Mouse (Mus musculus): ENCODE data around the gene Notch2. TPM values are rescaled to one million over a fixed set of nuclear protein-coding genes. Genes with fewer than 3 reads are reported as not detected.

The Notch2 gene
- polyA plus RNA-seq, 1 experiment from 2014 or later = 31.1 TPM

DNA sequence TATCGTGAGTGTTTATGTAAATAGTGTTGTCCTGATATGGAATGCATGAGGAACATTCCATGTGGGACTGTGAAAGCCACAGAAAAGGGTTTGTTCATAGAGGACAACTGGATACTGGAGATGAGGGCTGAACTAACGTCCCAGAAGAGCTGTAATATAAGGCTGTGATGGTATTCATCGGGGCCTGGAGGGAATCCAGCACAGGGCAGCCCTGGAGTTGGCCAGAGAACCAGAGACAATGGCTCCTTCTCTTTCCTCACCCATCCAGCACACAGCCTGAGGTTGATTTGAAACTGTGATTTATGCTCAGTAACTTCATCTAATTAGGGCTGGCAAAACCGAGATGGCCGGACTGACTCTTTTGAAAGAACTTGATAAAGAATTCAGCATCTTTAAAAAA, 20.1 kb upstream of the Notch2 start:
- Histone ChIP-seq H3K36me3 (ENCODE audit: insufficient read depth, low read length) (no peaks in the 10 kb centered on the region), H3K4me1 (ENCODE audit: insufficient read depth, low read length) (no peaks in the 10 kb centered on the region; the same call in 1 of the 2 replicates), H3K27ac (ENCODE audit: low read length) (no peak overlapping the region), H3K4me3 (ENCODE audit: low read length) (no peak overlapping the region), H3K4me2 (replicated peaks; ENCODE audit: low read depth, low read length) (no peak overlapping the region), H3K9me3 (ENCODE audit: low read length) (no peaks in the 10 kb centered on the region), H3K27me3 (ENCODE audit: insufficient read depth, low read length) (no peaks in the 10 kb centered on the region), H3K9ac (replicated peaks; ENCODE audit: low read length) (no peak overlapping the region)
- no peak for ATAC-seq (ENCODE audit: low FRiP score, low TSS enrichment)
- 35% methylated on average over 5 of the region's 5 CpGs for WGBS

GRCm38 (mm10) chr3:97993920-97994545, 19.3 kb upstream of the Notch2 start:
- 88% methylated on average over 3 of the region's 3 CpGs for WGBS
- Histone ChIP-seq H3K4me2 (replicated peaks; ENCODE audit: low read depth, low read length) (no peak overlapping the region), H3K4me1 (ENCODE audit: insufficient read depth, low read length) (no peaks in the 10 kb centered on the region; the same call in 1 of the 2 replicates), H3K9ac (replicated peaks; ENCODE audit: low read length) (no peak overlapping the region), H3K27me3 (ENCODE audit: insufficient read depth, low read length) (no peaks in the 10 kb centered on the region), H3K36me3 (ENCODE audit: insufficient read depth, low read length) (no peaks in the 10 kb centered on the region), H3K4me3 (ENCODE audit: low read length) (no peak overlapping the region), H3K9me3 (ENCODE audit: low read length) (no peaks in the 10 kb centered on the region), H3K27ac (ENCODE audit: low read length) (no peak overlapping the region)
- ATAC-seq (ENCODE audit: low FRiP score, low TSS enrichment) = no peak

DNA sequence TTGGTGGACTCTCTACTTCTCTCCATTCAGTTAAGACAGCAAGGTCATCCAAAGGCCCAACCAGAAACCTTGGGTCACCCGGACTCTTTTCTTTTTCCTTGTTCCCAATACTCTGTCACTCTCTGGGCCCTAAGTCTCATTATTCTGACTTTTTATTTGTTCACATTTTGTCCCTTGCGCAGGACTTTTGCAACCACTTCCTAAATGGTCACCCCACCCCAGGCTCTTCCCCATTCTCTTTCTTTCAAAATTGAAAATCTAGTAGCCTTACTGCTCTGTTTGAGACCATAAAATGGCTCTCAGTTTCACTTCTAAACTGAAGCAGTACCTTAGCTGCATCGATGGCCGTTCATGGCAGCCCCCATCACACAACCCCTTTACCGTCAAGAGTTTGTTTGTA, 18.5 kb upstream of the Notch2 start:
- Histone ChIP-seq H3K4me2 (replicated peaks; ENCODE audit: low read depth, low read length) (no peak overlapping the region), H3K9ac (replicated peaks; ENCODE audit: low read length) (no peak overlapping the region), H3K36me3 (ENCODE audit: insufficient read depth, low read length) (no peaks in the 10 kb centered on the region), H3K4me1 (ENCODE audit: insufficient read depth, low read length) (no peaks in the 10 kb centered on the region; the same call in 1 of the 2 replicates), H3K27me3 (ENCODE audit: insufficient read depth, low read length) (no peaks in the 10 kb centered on the region), H3K27ac (ENCODE audit: low read length) (no peak overlapping the region), H3K4me3 (ENCODE audit: low read length) (no peak overlapping the region), H3K9me3 (ENCODE audit: low read length) (no peaks in the 10 kb centered on the region)
- no peak for ATAC-seq (ENCODE audit: low FRiP score, low TSS enrichment)
- 89% methylated on average over 5 of the region's 5 CpGs for WGBS

DNA sequence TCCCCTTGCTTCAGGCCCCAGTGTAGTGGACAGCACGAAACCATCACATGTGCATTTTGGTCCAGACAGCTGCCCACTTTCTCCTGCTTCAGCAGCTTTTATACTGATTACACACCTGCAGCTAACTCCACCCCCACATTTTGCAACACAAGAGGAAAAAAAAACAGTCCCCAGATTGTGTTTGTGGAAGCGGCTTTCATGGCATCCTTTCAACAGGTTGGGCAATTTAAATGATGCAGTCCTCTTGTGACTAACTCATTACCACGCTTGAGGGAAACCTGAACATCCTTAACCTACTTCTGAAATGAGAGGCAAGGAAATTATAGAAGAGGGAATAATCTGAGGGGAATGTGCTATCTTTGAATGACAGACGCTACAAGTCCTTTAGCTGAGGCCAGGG, 15.0 kb upstream of the Notch2 start:
- ATAC-seq (ENCODE audit: low FRiP score, low TSS enrichment) = no peak
- Histone ChIP-seq H3K4me1 (ENCODE audit: insufficient read depth, low read length) (no peaks in the 10 kb centered on the region), H3K27me3 (ENCODE audit: insufficient read depth, low read length) (no peaks in the 10 kb centered on the region), H3K4me3 (ENCODE audit: low read length) (no peak overlapping the region), H3K36me3 (ENCODE audit: insufficient read depth, low read length) (no peaks in the 10 kb centered on the region), H3K9me3 (ENCODE audit: low read length) (no peaks in the 10 kb centered on the region; the same call in 1 of the 2 replicates), H3K4me2 (replicated peaks; ENCODE audit: low read depth, low read length) (no peak overlapping the region), H3K27ac (ENCODE audit: low read length) (no peak overlapping the region), H3K9ac (replicated peaks; ENCODE audit: low read length) (no peak overlapping the region)
- WGBS = 65% methylated on average over 4 of the region's 4 CpGs

DNA sequence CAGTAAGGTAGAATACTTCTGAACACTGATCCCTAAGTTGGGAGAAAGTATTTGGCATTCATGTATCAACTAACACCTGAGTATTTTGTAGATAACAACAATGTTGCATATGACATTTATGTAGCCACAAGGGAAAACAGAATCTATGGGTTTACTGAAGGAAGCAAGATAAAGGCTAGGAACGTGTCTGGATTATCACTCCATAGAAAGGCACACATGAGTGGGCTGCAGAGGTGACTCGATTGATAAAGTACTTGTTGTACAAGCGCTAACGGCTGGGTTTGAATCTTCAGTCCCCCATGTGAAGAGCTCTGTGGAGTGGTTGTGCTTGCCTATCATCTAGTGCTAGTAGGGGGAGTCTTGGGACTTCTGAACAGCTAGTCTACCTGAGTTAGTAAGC, 9.8 kb upstream of the Notch2 start:
- Histone ChIP-seq H3K4me3 (ENCODE audit: low read length) (no peak overlapping the region), H3K4me1 (ENCODE audit: insufficient read depth, low read length) (no peaks in the 10 kb centered on the region), H3K9ac (replicated peaks; ENCODE audit: low read length) (no peak overlapping the region), H3K27me3 (ENCODE audit: insufficient read depth, low read length) (no peaks in the 10 kb centered on the region), H3K4me2 (replicated peaks; ENCODE audit: low read depth, low read length) (no peak overlapping the region), H3K27ac (ENCODE audit: low read length) (no peak overlapping the region), H3K36me3 (ENCODE audit: insufficient read depth, low read length) (no peaks in the 10 kb centered on the region), H3K9me3 (ENCODE audit: low read length) (no peaks in the 10 kb centered on the region; the same call in 1 of the 2 replicates)
- ATAC-seq (ENCODE audit: low FRiP score, low TSS enrichment) = no peak
- WGBS = 83% methylated on average over 4 of the region's 4 CpGs

- no peak for ATAC-seq (ENCODE audit: low FRiP score, low TSS enrichment)
- H3K4me1 ChIP-seq (ENCODE audit: insufficient read depth, low read length) = no peaks in the 10 kb centered on the region
- no peak overlapping the region for H3K27ac ChIP-seq (ENCODE audit: low read length)
- 66% methylated on average over 3 of the region's 3 CpGs for WGBS
- H3K27me3 ChIP-seq (ENCODE audit: insufficient read depth, low read length) = no peaks in the 10 kb centered on the region
- no peaks in the 10 kb centered on the region for H3K36me3 ChIP-seq (ENCODE audit: insufficient read depth, low read length)
- H3K4me2 ChIP-seq (replicated peaks; ENCODE audit: low read depth, low read length) = no peak overlapping the region
- H3K4me3 ChIP-seq (ENCODE audit: low read length) = no peak overlapping the region
- H3K9me3 ChIP-seq (ENCODE audit: low read length) = no peaks in the 10 kb centered on the region; the same call in 1 of the 2 replicates
- H3K9ac ChIP-seq (replicated peaks; ENCODE audit: low read length) = no peak overlapping the region
Observed at GRCm38 (mm10) chr3:98004231-98004630, 9.1 kb upstream of the Notch2 start.

DNA sequence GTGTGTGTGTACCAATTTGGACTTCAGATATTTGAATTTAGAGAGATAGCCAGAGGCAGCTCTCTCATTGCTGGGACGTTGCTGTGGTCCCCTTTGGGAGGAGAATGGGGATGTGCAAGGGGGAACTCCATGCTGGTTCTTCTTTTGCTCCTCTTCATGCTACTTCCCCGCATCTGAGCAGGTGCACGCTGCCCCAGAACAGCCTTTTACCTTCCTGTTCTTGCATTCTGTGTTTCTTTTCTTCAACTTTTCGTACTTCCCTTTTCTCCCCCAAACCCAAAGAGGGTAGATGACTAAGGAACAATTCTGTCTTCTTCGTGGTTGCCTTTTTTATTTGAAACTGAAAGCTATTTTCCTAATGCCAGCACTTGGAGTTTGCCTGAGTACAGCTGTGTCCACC, 8.0 kb upstream of the Notch2 start:
- H3K4me3 ChIP-seq (ENCODE audit: low read length) = no peak overlapping the region
- H3K9me3 ChIP-seq (ENCODE audit: low read length) = no peaks in the 10 kb centered on the region; the same call in 1 of the 2 replicates
- H3K4me2 ChIP-seq (replicated peaks; ENCODE audit: low read depth, low read length) = no peak overlapping the region
- H3K27me3 ChIP-seq (ENCODE audit: insufficient read depth, low read length) = no peaks in the 10 kb centered on the region
- H3K36me3 ChIP-seq (ENCODE audit: insufficient read depth, low read length) = no peaks in the 10 kb centered on the region
- H3K9ac ChIP-seq (replicated peaks; ENCODE audit: low read length) = no peak overlapping the region
- WGBS = 81% methylated on average over 5 of the region's 5 CpGs
- H3K4me1 ChIP-seq (ENCODE audit: insufficient read depth, low read length) = no peaks in the 10 kb centered on the region
- no peak for ATAC-seq (ENCODE audit: low FRiP score, low TSS enrichment)
- H3K27ac ChIP-seq (ENCODE audit: low read length) = no peak overlapping the region

DNA sequence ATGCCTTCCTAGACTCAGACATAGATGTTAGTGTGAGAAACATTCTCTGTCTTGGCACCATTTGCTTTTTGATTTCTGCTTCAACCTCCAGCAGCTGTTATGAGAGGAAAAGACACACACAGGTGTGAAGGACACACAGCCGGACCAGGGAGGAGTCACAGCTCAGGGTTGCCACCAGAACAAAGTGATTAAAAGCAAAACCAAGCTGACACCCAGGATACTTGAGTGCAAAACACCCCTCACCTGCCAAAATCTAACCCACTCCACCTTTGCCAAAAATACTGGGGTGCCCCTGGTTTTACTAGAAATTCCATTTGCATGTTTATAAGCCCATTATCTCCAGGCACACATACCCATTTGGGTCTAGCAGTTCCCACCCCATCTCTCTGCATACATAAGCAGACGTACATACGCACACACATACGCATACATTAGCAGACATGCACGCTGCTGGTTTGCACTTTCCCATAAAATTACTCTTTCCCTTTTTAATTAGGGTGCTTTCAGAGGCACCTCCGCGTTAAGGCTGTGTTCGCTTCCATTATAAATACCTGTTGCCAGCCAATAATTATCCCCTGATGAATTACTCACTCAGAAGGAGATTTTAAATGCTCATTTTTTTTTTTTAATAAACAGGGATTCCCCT, 7.2 kb upstream of the Notch2 start:
- H3K9me3 ChIP-seq (ENCODE audit: low read length) = no peaks in the 10 kb centered on the region; the same call in 1 of the 2 replicates
- no peaks in the 10 kb centered on the region for H3K27me3 ChIP-seq (ENCODE audit: insufficient read depth, low read length)
- H3K4me2 ChIP-seq (replicated peaks; ENCODE audit: low read depth, low read length) = no peak overlapping the region
- H3K9ac ChIP-seq (replicated peaks; ENCODE audit: low read length) = no peak overlapping the region
- ATAC-seq (ENCODE audit: low FRiP score, low TSS enrichment) = no peak
- no peaks in the 10 kb centered on the region for H3K36me3 ChIP-seq (ENCODE audit: insufficient read depth, low read length)
- no peak overlapping the region for H3K27ac ChIP-seq (ENCODE audit: low read length)
- WGBS = 82% methylated on average over 8 of the region's 8 CpGs
- no peaks in the 10 kb centered on the region for H3K4me1 ChIP-seq (ENCODE audit: insufficient read depth, low read length)
- H3K4me3 ChIP-seq (ENCODE audit: low read length) = no peak overlapping the region

DNA sequence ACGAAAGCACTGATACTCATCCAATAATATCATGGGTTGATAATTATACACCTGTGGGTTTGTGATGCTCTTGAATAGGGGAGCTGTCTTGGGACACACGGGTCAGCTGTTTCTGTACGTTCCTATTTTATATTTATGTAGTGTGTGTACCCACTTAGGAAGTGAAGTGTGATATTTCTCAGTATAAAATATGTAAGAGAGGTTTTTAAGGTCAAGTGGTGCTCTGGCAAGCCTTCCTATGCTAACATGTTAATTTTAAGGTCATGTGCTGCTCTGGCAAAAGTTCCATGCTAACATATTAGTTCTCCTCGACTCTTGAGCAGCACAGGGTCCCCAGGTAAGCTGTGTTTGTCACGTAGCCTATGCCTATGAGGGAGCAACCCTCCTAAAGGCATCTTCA, 6.4 kb upstream of the Notch2 start:
- WGBS = 83% methylated on average over 5 of the region's 5 CpGs
- H3K4me1 ChIP-seq (ENCODE audit: insufficient read depth, low read length) = no peaks in the 10 kb centered on the region
- ATAC-seq (ENCODE audit: low FRiP score, low TSS enrichment) = no peak

GRCm38 (mm10) chr3:98008143-98008542, 5.2 kb upstream of the Notch2 start:
- no peak for ATAC-seq (ENCODE audit: low FRiP score, low TSS enrichment)
- Histone ChIP-seq H3K4me2 (replicated peaks; ENCODE audit: low read depth, low read length) (no peak overlapping the region), H3K4me3 (ENCODE audit: low read length) (no peak overlapping the region), H3K27ac (ENCODE audit: low read length) (no peak overlapping the region), H3K9me3 (ENCODE audit: low read length) (no peaks in the 10 kb centered on the region), H3K27me3 (ENCODE audit: insufficient read depth, low read length) (no peaks in the 10 kb centered on the region), H3K36me3 (ENCODE audit: insufficient read depth, low read length) (no peaks in the 10 kb centered on the region), H3K4me1 (ENCODE audit: insufficient read depth, low read length) (0 out of 2 replicates have a peak, but pooled peaks cover 3% of the 10 kb centered on the region), H3K9ac (replicated peaks; ENCODE audit: low read length) (no peak overlapping the region)
- 83% methylated on average over 6 of the region's 6 CpGs for WGBS

More for the DNA sequence above, 6.4 kb upstream of the Notch2 start:
- no peaks in the 10 kb centered on the region for H3K36me3 ChIP-seq (ENCODE audit: insufficient read depth, low read length)
- no peak overlapping the region for H3K4me2 ChIP-seq (replicated peaks; ENCODE audit: low read depth, low read length)
- H3K27ac ChIP-seq (ENCODE audit: low read length) = no peak overlapping the region
- no peaks in the 10 kb centered on the region for H3K27me3 ChIP-seq (ENCODE audit: insufficient read depth, low read length)
- no peaks in the 10 kb centered on the region; the same call in 1 of the 2 replicates for H3K9me3 ChIP-seq (ENCODE audit: low read length)
- H3K9ac ChIP-seq (replicated peaks; ENCODE audit: low read length) = no peak overlapping the region
- no peak overlapping the region for H3K4me3 ChIP-seq (ENCODE audit: low read length)

All from kidney, embryonic 16.5 days (tissue).